Mouse (Mus musculus) erythroblast, embryonic 14.5 days (primary cell): Measurements from ENCODE around the gene Tnfsf4. TPM values are rescaled to one million over a fixed set of nuclear protein-coding genes. Genes with fewer than 3 reads are reported as not detected.

Experiments
- H3K27me3 ChIP-seq: 2 replicates; pipeline ENCODE4 v1.6.1; 2012; ENCODE audit warnings: inconsistent platforms; ENCODE audit not compliant: control insufficient read depth
- H3K36me3 ChIP-seq: 2 replicates; pipeline ENCODE4 v1.6.1; 2012; ENCODE audit warnings: mild to moderate bottlenecking, inconsistent platforms; ENCODE audit not compliant: control insufficient read depth
- H3K4me1 ChIP-seq: 2 replicates; pipeline ENCODE4 v1.6.1; 2012; ENCODE audit warnings: inconsistent platforms; ENCODE audit not compliant: control insufficient read depth
- H3K4me3 ChIP-seq: replicated peaks from 2 replicates; pipeline ENCODE3; 2012; ENCODE audit warnings: moderate library complexity, mild to moderate bottlenecking, inconsistent platforms
- H3K9me3 ChIP-seq: 2 replicates; pipeline ENCODE4 v1.6.1; 2012; ENCODE audit warnings: low read length, inconsistent platforms, mixed read lengths; ENCODE audit not compliant: control insufficient read depth
- GATA1 ChIP-seq: IDR thresholded peaks from 2 replicates; pipeline ENCODE4 v1.6.1; 2012; ENCODE audit warnings: low read length, inconsistent platforms, mixed read lengths
- TAL1 ChIP-seq: IDR thresholded peaks from 3 replicates; pipeline ENCODE4 v1.6.1; 2012; ENCODE audit warnings: low read length, inconsistent platforms, mixed read lengths
- polyA plus RNA-seq: library from polyadenylated mRNA; stranded (reverse); fragments of >175 nt; gene quantifications from 2 replicates; pipeline ENCODE4 v1.2.3, GENCODE M21; 2012

Tnfsf4 gene
- polyA plus RNA-seq, 1 experiment, result not detected

DNA sequence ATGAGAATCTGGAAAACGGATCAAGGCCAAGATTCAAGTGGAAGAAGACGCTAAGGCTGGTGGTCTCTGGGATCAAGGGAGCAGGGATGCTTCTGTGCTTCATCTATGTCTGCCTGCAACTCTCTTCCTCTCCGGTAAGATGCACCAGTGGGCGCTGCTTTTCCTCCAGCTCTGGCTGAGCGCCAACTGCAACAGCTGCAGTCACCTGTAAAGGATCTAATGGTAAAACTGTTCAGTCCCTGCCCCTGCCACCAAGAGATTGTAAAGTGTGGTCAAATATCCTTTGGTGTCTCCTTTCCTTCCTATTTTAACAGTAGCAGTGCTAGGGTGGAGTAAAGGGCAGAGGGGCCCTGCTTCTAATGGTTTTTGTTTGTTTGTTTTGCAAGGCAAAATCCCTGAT, 401 bp downstream of the Tnfsf4 start:
- no peak for TF ChIP-seq GATA1
- 0 out of 2 replicates have a peak, but pooled peaks cover 6% of the 10 kb centered on the region for H3K27me3 ChIP-seq
- H3K4me1 ChIP-seq, result no peaks in the 10 kb centered on the region
- no peak overlapping the region for H3K4me3 ChIP-seq
- H3K9me3 ChIP-seq, result no peaks in the 10 kb centered on the region
- H3K36me3 ChIP-seq, result no peaks in the 10 kb centered on the region

GRCm38 (mm10) chr1:161396351-161396750, 1.1 kb downstream of the Tnfsf4 start:
- H3K4me3 ChIP-seq, result no peak overlapping the region
- no peaks in the 10 kb centered on the region for H3K4me1 ChIP-seq
- no peak for TF ChIP-seq TAL1
- no peak for TF ChIP-seq GATA1
- H3K27me3 ChIP-seq, result 0 out of 2 replicates have a peak, but pooled peaks cover 6% of the 10 kb centered on the region
- no peaks in the 10 kb centered on the region for H3K9me3 ChIP-seq
- H3K36me3 ChIP-seq, result no peaks in the 10 kb centered on the region

DNA sequence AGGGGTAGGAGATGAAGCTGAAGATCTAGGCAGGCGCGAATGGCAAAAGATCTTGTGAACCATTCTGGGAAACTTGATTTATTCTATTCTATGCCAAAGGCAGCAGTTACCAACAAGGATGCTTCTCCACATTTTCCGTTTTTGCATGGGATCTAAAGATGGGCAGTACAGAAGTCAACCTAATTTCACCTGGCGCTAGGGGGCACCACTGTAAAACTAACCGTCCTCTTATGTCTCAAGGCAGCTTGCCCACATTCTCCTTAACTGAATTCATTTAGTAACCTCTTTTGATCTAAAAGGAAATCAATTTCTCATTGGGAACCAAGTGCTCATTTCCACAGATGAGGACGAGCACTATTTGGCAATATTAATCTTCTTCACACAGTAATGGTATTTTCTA, 4.9 kb downstream of the Tnfsf4 start:
- Histone ChIP-seq H3K4me3 (no peak overlapping the region), H3K36me3 (no peaks in the 10 kb centered on the region), H3K27me3 (0 out of 2 replicates have a peak, but pooled peaks cover 6% of the 10 kb centered on the region), H3K9me3 (no peaks in the 10 kb centered on the region), H3K4me1 (no peaks in the 10 kb centered on the region)
- TF ChIP-seq TAL1 (no peak), GATA1 (no peak)

GRCm38 (mm10) chr1:161403061-161403460, 7.9 kb downstream of the Tnfsf4 start:
- Histone ChIP-seq H3K27me3 (no peaks in the 10 kb centered on the region), H3K36me3 (no peaks in the 10 kb centered on the region), H3K4me1 (no peaks in the 10 kb centered on the region), H3K4me3 (no peak overlapping the region), H3K9me3 (no peaks in the 10 kb centered on the region)
- TF ChIP-seq TAL1 (no peak), GATA1 (no peak)

GRCm38 (mm10) chr1:161406480-161406879, 11.3 kb downstream of the Tnfsf4 start:
- Histone ChIP-seq H3K27me3 (no peaks in the 10 kb centered on the region), H3K9me3 (no peaks in the 10 kb centered on the region; the same call in 1 of the 2 replicates), H3K36me3 (no peaks in the 10 kb centered on the region), H3K4me1 (no peaks in the 10 kb centered on the region), H3K4me3 (no peak overlapping the region)
- TF ChIP-seq TAL1 (no peak), GATA1 (no peak)

DNA sequence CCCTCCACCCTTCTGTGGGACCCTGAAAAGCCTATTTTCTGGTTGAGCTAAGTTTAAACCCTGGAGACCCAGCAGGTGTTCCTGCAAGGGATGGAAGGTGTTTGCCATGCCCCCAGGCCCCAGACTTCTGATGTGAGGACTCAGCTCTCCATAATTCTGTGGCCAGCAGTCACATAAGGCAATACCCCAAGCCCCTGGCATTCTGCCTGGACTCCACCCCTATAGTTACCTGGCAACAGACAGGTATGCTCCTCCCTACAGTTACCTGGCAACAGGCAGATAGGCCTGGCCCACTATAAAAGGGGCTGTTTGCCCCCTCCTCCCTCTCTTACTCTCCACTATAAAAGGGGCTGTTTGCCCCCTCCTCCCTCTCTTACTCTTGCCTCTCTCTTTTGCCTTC, 24.7 kb downstream of the Tnfsf4 start:
- Histone ChIP-seq H3K9me3 (no peaks in the 10 kb centered on the region; the same call in 1 of the 2 replicates), H3K4me1 (no peaks in the 10 kb centered on the region), H3K4me3 (no peak overlapping the region), H3K27me3 (no peaks in the 10 kb centered on the region), H3K36me3 (no peaks in the 10 kb centered on the region)
- TF ChIP-seq GATA1 (no peak), TAL1 (no peak)

- Histone ChIP-seq H3K4me3 (no peak overlapping the region), H3K4me1 (no peaks in the 10 kb centered on the region), H3K27me3 (no peaks in the 10 kb centered on the region), H3K9me3 (no peaks in the 10 kb centered on the region; the same call in 1 of the 2 replicates), H3K36me3 (no peaks in the 10 kb centered on the region)
- TF ChIP-seq TAL1, result no peak
- TF ChIP-seq GATA1, result no peak
Observed at GRCm38 (mm10) chr1:161420646-161421045, 25.4 kb downstream of the Tnfsf4 start.

DNA sequence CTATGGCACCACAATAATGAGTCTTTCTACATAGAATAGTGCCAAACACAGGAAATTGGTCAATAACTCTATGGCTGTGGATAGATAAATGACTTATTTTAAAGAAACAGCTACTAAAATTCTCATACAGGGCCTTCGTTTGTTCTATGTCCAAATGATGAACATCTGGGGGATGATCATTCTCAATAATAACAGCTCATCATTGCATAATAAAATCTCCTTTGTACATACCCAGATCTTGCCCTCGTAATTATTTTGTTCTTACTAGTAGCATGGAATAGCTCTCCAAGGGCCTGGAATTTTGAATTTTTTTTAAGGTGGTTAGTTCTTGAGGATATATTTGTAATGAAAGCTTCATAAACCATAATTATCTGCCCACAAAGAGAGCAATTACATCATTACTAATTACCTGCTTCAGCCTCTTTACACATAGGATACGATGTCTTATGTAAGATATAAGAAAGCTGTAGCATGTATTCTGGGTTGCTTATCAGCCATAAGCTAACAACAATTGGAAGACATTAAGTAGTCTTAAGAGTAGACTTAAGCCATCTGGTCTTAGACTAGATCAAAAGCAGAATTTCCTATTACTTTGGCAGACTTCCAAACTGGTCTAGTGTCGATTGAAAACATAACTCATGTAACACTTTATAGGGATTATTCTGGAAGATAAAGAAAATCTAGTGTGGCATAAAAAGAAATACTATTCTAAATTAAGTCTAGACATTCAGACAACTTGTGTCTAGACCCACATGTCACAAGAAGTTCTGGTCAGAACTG, 31.3 kb downstream of the Tnfsf4 start:
- Histone ChIP-seq H3K27me3 (no peaks in the 10 kb centered on the region), H3K4me1 (no peaks in the 10 kb centered on the region), H3K9me3 (no peaks in the 10 kb centered on the region; the same call in 1 of the 2 replicates), H3K36me3 (no peaks in the 10 kb centered on the region), H3K4me3 (no peak overlapping the region)
- TF ChIP-seq GATA1, result no peak
- no peak for TF ChIP-seq TAL1

DNA sequence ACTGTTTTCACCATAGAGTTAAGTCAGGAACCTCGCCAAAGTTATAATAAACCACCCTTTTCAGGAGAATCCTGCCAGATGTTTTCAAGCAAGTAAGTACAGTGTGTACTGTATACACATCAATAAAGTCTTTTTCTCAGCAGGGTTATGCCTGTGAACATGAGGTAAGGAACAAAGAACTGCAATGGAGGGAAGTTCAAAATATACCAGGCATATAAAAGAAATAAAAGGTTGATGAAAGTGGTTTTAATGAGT, 31.8 kb downstream of the Tnfsf4 start:
- H3K9me3 ChIP-seq, result no peaks in the 10 kb centered on the region; the same call in 1 of the 2 replicates
- no peak overlapping the region for H3K4me3 ChIP-seq
- H3K4me1 ChIP-seq, result no peaks in the 10 kb centered on the region
- H3K27me3 ChIP-seq, result no peaks in the 10 kb centered on the region
- TF ChIP-seq GATA1 (no peak), TAL1 (no peak)
- no peaks in the 10 kb centered on the region for H3K36me3 ChIP-seq

- H3K27me3 ChIP-seq, result no peaks in the 10 kb centered on the region
- H3K4me1 ChIP-seq, result no peaks in the 10 kb centered on the region
- H3K4me3 ChIP-seq, result no peak overlapping the region
- no peaks in the 10 kb centered on the region for H3K36me3 ChIP-seq
- H3K9me3 ChIP-seq, result no peaks in the 10 kb centered on the region
- TF ChIP-seq TAL1 (no peak), GATA1 (no peak)
Observed at GRCm38 (mm10) chr1:161435781-161436180, 40.6 kb downstream of the Tnfsf4 start.
